Mouse (Mus musculus): ENCODE data around the gene Tlr12.

DNA sequence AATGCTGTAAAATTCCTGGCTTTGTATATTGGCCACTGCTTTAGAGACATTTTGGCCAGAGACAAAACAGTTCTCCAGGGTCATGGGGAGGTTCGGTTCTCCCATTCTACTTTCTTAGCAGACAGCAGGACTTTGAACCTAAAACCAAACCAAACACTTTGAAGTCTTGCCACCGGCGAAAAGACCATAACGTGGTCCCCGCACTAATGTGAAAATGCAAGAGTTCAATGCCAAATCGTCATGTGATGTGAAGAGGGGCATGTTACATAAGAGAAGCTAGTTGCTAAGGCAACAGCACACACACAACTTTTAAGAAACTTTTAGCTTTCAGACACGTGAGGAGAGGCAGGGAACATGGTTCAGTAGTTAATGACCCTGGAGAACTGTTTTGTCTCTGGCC is 17.0 kb upstream of the Tlr12 start:
- TF ChIP-seq CTCF (conservative IDR thresholded peaks at IDR 0.05; ENCODE audit: insufficient read depth, insufficient read length, low read depth, low read length) (no peak), POLR2A (IDR thresholded peaks at IDR 0.05; ENCODE audit: low read depth, low read length) (no peak)
